Mouse (Mus musculus): ENCODE results near the gene Sytl2. TPM values are rescaled to one million over a fixed set of nuclear protein-coding genes. Genes with fewer than 3 reads are reported as not detected.

The Sytl2 gene
- total and polyA plus RNA-seq, 3 experiments = 0.85 TPM; not detected in 2

- TF ChIP-seq ELF1 (IDR thresholded peaks at IDR 0.05; ENCODE audit: low read depth, low read length) (0 out of 2 replicates have a peak, but pooled peaks have one; percentile 21), MAZ (IDR thresholded peaks at IDR 0.05; ENCODE audit: low read depth, low read length) (0 out of 2 replicates have a peak, but pooled peaks have one; percentile 54), ZC3H11A (IDR thresholded peaks at IDR 0.05; ENCODE audit: low read depth, low read length) (peak; percentile 86), SIN3A (IDR thresholded peaks at IDR 0.05; ENCODE audit: low read length) (0 out of 2 replicates have a peak, but pooled peaks have one; percentile 34), TBP (conservative IDR thresholded peaks at IDR 0.05; ENCODE audit: low read depth, low read length) (no peak), IRF4 (IDR thresholded peaks at IDR 0.05; ENCODE audit: low read depth, low read length) (peak; percentile 51; the same call in 1 of the 2 replicates), MYC (IDR thresholded peaks at IDR 0.05; ENCODE audit: low read depth, low read length) (peak; percentile 53; the same call in 1 of the 2 replicates), CHD2 (IDR thresholded peaks at IDR 0.05; ENCODE audit: low read length) (no peak), MAX (IDR thresholded peaks at IDR 0.05; ENCODE audit: low read length) (peak; percentile 45; the same call in 1 of the 2 replicates), USF1 (IDR thresholded peaks at IDR 0.05; ENCODE audit: low read depth, low read length) (no peak), TCF12 (IDR thresholded peaks at IDR 0.05; ENCODE audit: low read depth, low read length) (0 out of 2 replicates have a peak, but pooled peaks have one; percentile 38), NRF1 (IDR thresholded peaks at IDR 0.05; ENCODE audit: low read depth, low read length) (no peak), UBTF (IDR thresholded peaks at IDR 0.05; ENCODE audit: low read depth, low read length) (no peak), POLR2A (IDR thresholded peaks at IDR 0.05; ENCODE audit: low read depth, low read length) (no peak)
Observed at GRCm38 (mm10) chr7:90409934-90410333, 107.9 kb downstream of the Sytl2 start (continued).

GRCm38 (mm10) chr7:90426020-90427001 is 124.3 kb downstream of the Sytl2 start, which contains the start of gene Ccdc89:
Gene Ccdc89, plus strand, starts transcription at chr7:90426577.
- no peak within 1 kb of the TSS for H3K4me3 ChIP-seq (replicated peaks in 1 of 3; ENCODE audit: low read depth in 2 of 3, low read length in 2 of 3, poor library complexity in 1 of 3)
- H3K36me3 ChIP-seq (replicated peaks in 1 of 2; ENCODE audit: control insufficient read depth in 1 of 2, insufficient read depth in 1 of 2, low read length in 1 of 2) = no peaks in the 10 kb centered on the region
- H3K4me1 ChIP-seq (ENCODE audit: control insufficient read depth in 1 of 2, insufficient read depth in 2 of 2) = no peaks in the 10 kb centered on the region
- in situ Hi-C loops (cut with MboI; ENCODE audit: low pct_ligation_motif_present, low pct_unique_long_range_greater_than_20kb, low sequenced_read_pairs) (loop anchor here (25.0 kb wide), 1 partner anchor 414 kb away; no protein-coding TSS in a partner anchor), dilution Hi-C loops (cut with MboI; ENCODE audit: extremely low pct_ligation_motif_present, extremely low pct_unique_long_range_greater_than_20kb, low sequenced_read_pairs) (no loop called here)
- no peak within 1 kb of the TSS for H3K9ac ChIP-seq (ENCODE audit: insufficient read depth, low read depth)
- no peaks in the 10 kb centered on the region for H3K79me2 ChIP-seq (replicated peaks; ENCODE audit: control insufficient read depth, extremely low read depth, insufficient read depth, poor library complexity, severe bottlenecking)
- H3K9me3 ChIP-seq (replicated peaks; ENCODE audit: low read length) = no peaks in the 10 kb centered on the region
- no peaks in the 10 kb centered on the region for H3K27me3 ChIP-seq (replicated peaks)
- no peak within 1 kb of the TSS for H3K27ac ChIP-seq (ENCODE audit: insufficient read depth, low read depth)
- H3K4me2 ChIP-seq (ENCODE audit: insufficient read depth, low read depth, poor library complexity, severe bottlenecking) = no peak within 1 kb of the TSS
- TF ChIP-seq USF2 (conservative IDR thresholded peaks at IDR 0.05; ENCODE audit: low read depth, low read length) = no peak
- TF ChIP-seq SIN3A (IDR thresholded peaks at IDR 0.05; ENCODE audit: low read length) = no peak
- TF ChIP-seq MAFK (IDR thresholded peaks at IDR 0.05; ENCODE audit: insufficient replicate concordance, low read length) = no peak
- no peak for TF ChIP-seq MAX (IDR thresholded peaks at IDR 0.05; ENCODE audit: low read length)
- no peak for TF ChIP-seq GABPA (IDR thresholded peaks at IDR 0.05; ENCODE audit: insufficient replicate concordance, low read depth, low read length)
- no peak for TF ChIP-seq CHD1 (IDR thresholded peaks at IDR 0.05; ENCODE audit: low read depth, low read length)
- TF ChIP-seq MAZ (IDR thresholded peaks at IDR 0.05; ENCODE audit: low read depth, low read length) = no peak
- DNase-seq (ENCODE audit: extremely low read depth) = no peak
